Mouse (Mus musculus) thymus, adult 2 months (tissue): ENCODE results near the gene Ripk4. TPM values are rescaled to one million over a fixed set of nuclear protein-coding genes. Genes with fewer than 3 reads are reported as not detected.

Experiments
- DNase-seq: peaks from one replicate; pipeline ENCODE4 v3.0.0; 2021
- H3K27ac ChIP-seq: fragments of 200-500 bp; 2 replicates; pipeline ENCODE4 v1.5.1; 2012; ENCODE audit warnings: low read length, control low read depth; ENCODE audit not compliant: control insufficient read depth, insufficient read depth
- H3K27me3 ChIP-seq: fragments of 200-500 bp; 2 replicates; pipeline ENCODE4 v1.6.1; 2012; ENCODE audit warnings: mild to moderate bottlenecking, low read length, moderate library complexity, mixed read lengths; ENCODE audit not compliant: control insufficient read depth, insufficient read depth
- H3K36me3 ChIP-seq: fragments of 200-500 bp; 2 replicates; pipeline ENCODE4 v1.6.1; 2012; ENCODE audit warnings: mild to moderate bottlenecking, low read length, moderate library complexity; ENCODE audit not compliant: control insufficient read depth, insufficient read depth
- H3K4me1 ChIP-seq: fragments of 200-500 bp; replicated peaks from 2 replicates; pipeline ENCODE4 v1.6.1; 2012; ENCODE audit warnings: low read length; ENCODE audit not compliant: control insufficient read depth, insufficient read depth
- H3K4me3 ChIP-seq: fragments of 200-500 bp; 2 replicates; pipeline ENCODE4 v1.5.1; 2012; ENCODE audit warnings: mild to moderate bottlenecking, low read length, control low read depth, moderate library complexity; ENCODE audit not compliant: control insufficient read depth, insufficient read depth
- CTCF ChIP-seq: fragments of 200-500 bp; IDR thresholded peaks from 2 replicates; pipeline ENCODE4 v1.5.1; 2012; ENCODE audit warnings: mild to moderate bottlenecking, control low read depth, low read length, moderate library complexity, borderline replicate concordance; ENCODE audit not compliant: control insufficient read depth, poor library complexity, insufficient read depth; ENCODE audit errors: extremely low read depth
- POLR2A ChIP-seq: fragments of 200-500 bp; IDR thresholded peaks from 2 replicates; pipeline ENCODE4 v1.6.1; 2012; ENCODE audit warnings: mild to moderate bottlenecking, low read length, control low read depth, moderate library complexity; ENCODE audit not compliant: control insufficient read depth, poor library complexity, insufficient read depth; ENCODE audit errors: extremely low read depth
- WGBS: fragments of 180-500 bp; shearing (Covaris S2); methylation state at CpG from one replicate; pipeline ENCODE4 v1.1.7; 2018; 5-methylcytosine and 5-hydroxymethylcytosine counted together
- polyA plus RNA-seq: library from polyadenylated mRNA; depleted of rRNA; stranded (reverse); fragments of >200 nt; gene quantifications from 2 replicates; pipeline ENCODE4 v1.2.3, GENCODE M21; 2012

The Ripk4 gene
- polyA plus RNA-seq, 1 experiment = 5.4 TPM

DNA sequence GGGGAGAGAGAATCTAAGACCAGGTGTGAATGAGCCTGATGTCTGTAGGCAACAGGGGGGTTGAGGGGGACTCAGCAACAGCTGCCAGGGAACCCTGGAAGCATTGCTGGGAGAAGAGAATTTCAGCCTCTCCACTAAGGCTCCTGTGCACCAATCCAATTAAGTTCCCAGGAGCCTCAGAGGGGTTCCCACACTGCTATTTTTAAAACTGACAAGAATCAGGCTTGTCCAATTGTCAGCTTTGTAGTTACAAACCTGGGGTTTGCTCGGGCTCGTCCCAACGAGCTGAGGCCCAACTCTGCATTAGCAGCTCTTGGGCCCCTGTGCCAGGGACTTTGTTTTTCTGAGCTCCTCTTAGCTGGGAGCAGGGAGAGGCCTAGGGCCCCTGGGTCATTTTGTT is 3.9 kb downstream of the Ripk4 start:
- H3K27me3 ChIP-seq = peaks cover 7% of the 10 kb centered on the region
- H3K4me3 ChIP-seq = no peak overlapping the region
- peaks cover 5% of the 10 kb centered on the region; the same call in 1 of the 2 replicates for H3K4me1 ChIP-seq
- TF ChIP-seq CTCF (no peak), POLR2A (no peak)
- no peaks in the 10 kb centered on the region for H3K36me3 ChIP-seq
- H3K27ac ChIP-seq = no peak overlapping the region
- no peak for DNase-seq
- WGBS = 86% methylated on average over 3 of the region's 3 CpGs

GRCm38 (mm10) chr16:97758288-97758687 is 5.3 kb downstream of the Ripk4 start:
- Histone ChIP-seq H3K27me3 (0 out of 2 replicates have a peak, but pooled peaks cover under 1% of the 10 kb centered on the region), H3K36me3 (no peaks in the 10 kb centered on the region), H3K4me1 (peaks cover 5% of the 10 kb centered on the region; the same call in 1 of the 2 replicates), H3K27ac (no peak overlapping the region), H3K4me3 (no peak overlapping the region)
- TF ChIP-seq CTCF (no peak), POLR2A (no peak)
- DNase-seq = no peak
- 87% methylated on average over 2 of the region's 2 CpGs for WGBS

- no peaks in the 10 kb centered on the region for H3K4me1 ChIP-seq
- H3K36me3 ChIP-seq = no peaks in the 10 kb centered on the region
- no peak overlapping the region for H3K4me3 ChIP-seq
- no peak overlapping the region for H3K27ac ChIP-seq
- TF ChIP-seq POLR2A (no peak), CTCF (no peak)
- DNase-seq = no peak
- H3K27me3 ChIP-seq = no peaks in the 10 kb centered on the region
- WGBS = 69% methylated on average over 2 of the region's 2 CpGs
Measured at GRCm38 (mm10) chr16:97756460-97756859, 7.1 kb downstream of the Ripk4 start.

- H3K36me3 ChIP-seq = no peaks in the 10 kb centered on the region
- WGBS = 52% methylated on average over 3 of the region's 3 CpGs
- H3K4me1 ChIP-seq = no peaks in the 10 kb centered on the region; the same call in 1 of the 2 replicates
- H3K4me3 ChIP-seq = no peak overlapping the region
- no peak overlapping the region for H3K27ac ChIP-seq
- DNase-seq = no peak
- H3K27me3 ChIP-seq = no peaks in the 10 kb centered on the region
- no peak for TF ChIP-seq POLR2A
- no peak for TF ChIP-seq CTCF
Measured at GRCm38 (mm10) chr16:97752316-97752941, 11.2 kb downstream of the Ripk4 start.

- no peaks in the 10 kb centered on the region; the same call in 1 of the 2 replicates for H3K4me1 ChIP-seq
Measured at GRCm38 (mm10) chr16:97751884-97752283, 11.7 kb downstream of the Ripk4 start.

GRCm38 (mm10) chr16:97748421-97748820 is 15.2 kb downstream of the Ripk4 start:
- TF ChIP-seq POLR2A = no peak
- no peak for TF ChIP-seq CTCF
- DNase-seq = no peak
- no peaks in the 10 kb centered on the region; the same call in 1 of the 2 replicates for H3K4me1 ChIP-seq
- WGBS = 91% methylated on average over 6 of the region's 6 CpGs
- H3K4me3 ChIP-seq = no peak overlapping the region
- no peaks in the 10 kb centered on the region for H3K27me3 ChIP-seq
- H3K27ac ChIP-seq = no peak overlapping the region
- H3K36me3 ChIP-seq = no peaks in the 10 kb centered on the region

More at GRCm38 (mm10) chr16:97751884-97752283, 11.7 kb downstream of the Ripk4 start:
- TF ChIP-seq POLR2A (no peak), CTCF (no peak)
- no peak for DNase-seq
- H3K27ac ChIP-seq = no peak overlapping the region
- no peaks in the 10 kb centered on the region for H3K27me3 ChIP-seq
- H3K4me3 ChIP-seq = no peak overlapping the region
- H3K36me3 ChIP-seq = no peaks in the 10 kb centered on the region
- WGBS = 33% methylated on average over 8 of the region's 8 CpGs
